Mouse (Mus musculus): ENCODE data around the gene Ppp2r5a. TPM values are rescaled to one million over a fixed set of nuclear protein-coding genes. Genes with fewer than 3 reads are reported as not detected.
A peak's percentile ranks its signal among the peaks of the same experiment; 100 is the strongest.

Gene Ppp2r5a
- polyA plus RNA-seq, 1 experiment from 2014 or later, result 12.3 TPM

DNA sequence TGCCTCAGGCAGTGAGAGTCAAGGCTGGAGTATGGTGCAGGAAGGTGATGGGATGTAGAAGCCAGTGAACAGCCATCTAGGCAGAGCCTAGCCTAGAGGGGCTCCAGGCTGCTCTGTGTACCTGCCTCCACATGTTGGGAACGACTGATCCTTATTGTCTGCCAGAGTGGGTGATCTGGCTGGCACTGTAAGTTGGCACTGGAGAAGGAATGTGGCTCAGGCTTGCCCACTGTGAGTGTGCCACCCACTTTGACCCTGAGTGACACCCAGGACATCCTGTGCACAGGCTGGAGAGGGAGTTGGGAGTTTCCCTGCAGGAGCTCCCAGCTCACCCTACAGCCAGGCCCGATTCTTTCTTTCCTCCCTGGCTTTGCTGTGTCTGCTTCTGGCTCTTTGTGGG, 63.2 kb downstream of the Ppp2r5a start:
- Histone ChIP-seq H3K9me3 (no peaks in the 10 kb centered on the region), H3K4me1 (no peaks in the 10 kb centered on the region), H3K4me3 (no peak overlapping the region), H3K27ac (replicated peaks) (no peak overlapping the region), H3K27me3 (no peaks in the 10 kb centered on the region), H3K4me2 (replicated peaks) (no peak overlapping the region), H3K36me3 (peaks cover 83% of the 10 kb centered on the region), H3K9ac (replicated peaks) (no peak overlapping the region)
- no peak for ATAC-seq (ENCODE audit: low FRiP score, low read depth)
- 89% methylated on average over 2 of the region's 2 CpGs for WGBS

GRCm38 (mm10) chr1:191334500-191334899, 68.6 kb downstream of the Ppp2r5a start:
- no peak for ATAC-seq (ENCODE audit: low FRiP score, low read depth)
- Histone ChIP-seq H3K27me3 (no peaks in the 10 kb centered on the region), H3K4me1 (no peaks in the 10 kb centered on the region), H3K9ac (replicated peaks) (no peak overlapping the region), H3K4me3 (no peak overlapping the region), H3K9me3 (no peaks in the 10 kb centered on the region), H3K36me3 (peaks cover 68% of the 10 kb centered on the region), H3K4me2 (replicated peaks) (no peak overlapping the region), H3K27ac (replicated peaks) (no peak overlapping the region)
- 85% methylated on average over 5 of the region's 5 CpGs for WGBS

DNA sequence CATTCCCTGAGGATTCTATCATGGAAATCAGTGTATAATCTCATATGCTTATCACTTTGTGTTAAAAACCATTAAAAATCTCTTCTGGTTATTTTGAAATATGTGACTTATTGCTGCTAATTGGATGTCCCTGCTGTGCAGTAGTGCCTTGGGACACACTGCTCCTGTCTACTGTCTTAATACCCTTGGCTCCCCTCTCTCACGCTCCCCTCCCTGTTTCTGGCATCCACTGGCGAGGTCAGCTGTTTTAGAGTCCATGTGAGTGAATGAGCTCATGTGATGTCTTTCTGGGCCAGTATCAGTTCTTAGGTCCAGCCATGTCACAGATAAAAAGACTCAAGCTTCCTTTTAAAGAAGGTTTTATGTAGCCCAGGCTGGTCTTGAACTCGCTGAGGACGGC, 72.7 kb downstream of the Ppp2r5a start:
- Histone ChIP-seq H3K27ac (replicated peaks) (no peak overlapping the region), H3K27me3 (no peaks in the 10 kb centered on the region), H3K9ac (replicated peaks) (no peak overlapping the region), H3K9me3 (no peaks in the 10 kb centered on the region), H3K36me3 (peaks cover 42% of the 10 kb centered on the region), H3K4me1 (peaks cover 27% of the 10 kb centered on the region), H3K4me2 (replicated peaks) (no peak overlapping the region), H3K4me3 (no peak overlapping the region)
- WGBS, result 86% methylated on average over 4 of the region's 4 CpGs
- no peak for ATAC-seq (ENCODE audit: low FRiP score, low read depth)

DNA sequence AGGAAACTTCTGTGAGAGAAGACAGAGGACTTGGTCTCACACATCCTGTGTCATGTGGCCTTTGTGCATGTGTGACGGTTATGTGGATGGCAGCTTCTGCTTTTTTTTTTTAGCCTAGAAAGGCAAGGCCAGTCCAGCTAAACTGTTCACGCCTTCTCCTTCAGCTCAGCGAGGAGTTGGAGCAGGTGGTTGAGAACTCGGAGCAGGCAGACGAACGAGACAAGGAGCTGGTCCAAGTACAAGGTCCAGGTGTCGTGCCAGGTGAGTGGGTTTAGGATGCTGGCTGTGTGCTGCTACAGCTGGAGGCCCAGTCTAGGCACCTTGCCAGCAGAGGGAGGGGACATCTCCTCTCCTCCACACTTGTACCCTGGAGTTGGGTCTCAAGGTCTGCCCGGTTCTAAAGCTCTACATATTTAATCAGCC, 75.0 kb downstream of the Ppp2r5a start:
- H3K9ac ChIP-seq (replicated peaks), result no peak overlapping the region

DNA sequence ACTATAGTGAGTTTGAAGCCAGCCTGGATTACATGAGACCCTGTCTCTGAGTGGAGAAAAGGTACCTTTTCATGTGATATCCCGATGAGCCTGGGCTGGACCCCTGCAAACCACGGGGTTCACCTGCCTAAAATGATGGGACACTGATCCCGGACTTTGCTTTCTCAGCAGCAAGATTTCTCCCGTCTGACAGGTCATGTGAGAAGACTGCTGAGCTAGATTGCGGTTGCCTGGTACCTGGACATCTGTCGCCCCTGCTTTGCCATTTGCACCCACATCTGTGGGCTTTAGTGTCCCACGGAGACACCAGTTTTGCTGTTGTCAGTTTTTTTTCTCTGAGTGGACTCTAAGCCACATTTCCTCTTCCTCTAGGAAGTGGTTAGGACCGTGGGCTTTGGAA, 75.8 kb downstream of the Ppp2r5a start:
- no peak for ATAC-seq (ENCODE audit: low FRiP score, low read depth)
- H3K27ac ChIP-seq (replicated peaks), result no peak overlapping the region
- H3K9ac ChIP-seq (replicated peaks), result peak overlapping the region; percentile 81; the same call in 1 of the 2 replicates
- WGBS, result 86% methylated on average over 8 of the region's 8 CpGs
- peaks cover 27% of the 10 kb centered on the region for H3K4me1 ChIP-seq
- H3K4me2 ChIP-seq (replicated peaks), result peak overlapping the region; percentile 83
- no peak overlapping the region; the same call in 1 of the 2 replicates for H3K4me3 ChIP-seq
- no peaks in the 10 kb centered on the region for H3K9me3 ChIP-seq
- H3K36me3 ChIP-seq, result peaks cover 17% of the 10 kb centered on the region
- H3K27me3 ChIP-seq, result no peaks in the 10 kb centered on the region

More for the DNA sequence above, 75.0 kb downstream of the Ppp2r5a start:
- Histone ChIP-seq H3K4me2 (replicated peaks) (peak overlapping the region; percentile 83; the same call in 1 of the 2 replicates), H3K9me3 (no peaks in the 10 kb centered on the region), H3K27me3 (no peaks in the 10 kb centered on the region), H3K27ac (replicated peaks) (no peak overlapping the region), H3K4me1 (peaks cover 27% of the 10 kb centered on the region), H3K36me3 (peaks cover 25% of the 10 kb centered on the region), H3K4me3 (no peak overlapping the region)
- no peak for ATAC-seq (ENCODE audit: low FRiP score, low read depth)
- 87% methylated on average over 8 of the region's 8 CpGs for WGBS

DNA sequence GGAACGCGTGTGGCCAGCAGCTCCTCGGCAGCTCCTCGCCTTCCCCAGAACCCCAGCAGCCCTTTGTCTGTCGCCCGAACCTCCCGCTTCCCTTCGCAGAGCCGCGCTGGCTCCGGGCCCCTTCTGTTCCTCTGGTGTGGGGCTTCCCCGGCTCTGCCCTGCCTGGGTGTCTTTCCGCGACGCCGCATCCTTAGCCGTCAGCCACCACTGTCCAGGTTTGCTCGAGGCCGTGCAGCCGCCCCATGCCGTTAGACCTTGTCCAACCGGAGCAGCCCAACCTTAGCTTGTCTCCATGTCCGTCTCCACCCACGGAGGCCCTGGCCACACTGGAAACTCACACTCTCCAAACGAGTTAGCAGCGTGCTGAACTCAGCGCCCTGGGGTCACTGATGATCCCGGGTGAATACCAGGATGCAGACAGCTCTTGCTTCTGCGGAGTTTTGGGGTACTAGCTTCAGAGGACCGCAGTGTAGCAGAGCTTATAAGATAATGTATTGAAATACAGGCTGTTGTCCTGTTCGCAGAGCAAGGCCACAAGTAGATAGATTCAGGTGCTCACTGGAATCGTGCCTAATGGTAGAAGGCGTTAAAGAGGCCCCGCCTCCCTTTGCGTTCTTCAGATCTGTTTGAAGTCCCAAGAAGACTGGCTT, 76.7 kb downstream of the Ppp2r5a start:
- Histone ChIP-seq H3K9ac (replicated peaks) (peak overlapping the region; percentile 81), H3K4me3 (peak overlapping the region; percentile 73), H3K36me3 (peaks cover 9% of the 10 kb centered on the region; the same call in 1 of the 2 replicates), H3K4me1 (peaks cover 27% of the 10 kb centered on the region), H3K27ac (replicated peaks) (peak overlapping the region; percentile 76), H3K4me2 (replicated peaks) (peak overlapping the region; percentile 83), H3K9me3 (no peaks in the 10 kb centered on the region), H3K27me3 (no peaks in the 10 kb centered on the region)
- 1% methylated on average over 32 of the region's 35 CpGs for WGBS
- ATAC-seq (ENCODE audit: low FRiP score, low read depth), result peak; percentile 75

DNA sequence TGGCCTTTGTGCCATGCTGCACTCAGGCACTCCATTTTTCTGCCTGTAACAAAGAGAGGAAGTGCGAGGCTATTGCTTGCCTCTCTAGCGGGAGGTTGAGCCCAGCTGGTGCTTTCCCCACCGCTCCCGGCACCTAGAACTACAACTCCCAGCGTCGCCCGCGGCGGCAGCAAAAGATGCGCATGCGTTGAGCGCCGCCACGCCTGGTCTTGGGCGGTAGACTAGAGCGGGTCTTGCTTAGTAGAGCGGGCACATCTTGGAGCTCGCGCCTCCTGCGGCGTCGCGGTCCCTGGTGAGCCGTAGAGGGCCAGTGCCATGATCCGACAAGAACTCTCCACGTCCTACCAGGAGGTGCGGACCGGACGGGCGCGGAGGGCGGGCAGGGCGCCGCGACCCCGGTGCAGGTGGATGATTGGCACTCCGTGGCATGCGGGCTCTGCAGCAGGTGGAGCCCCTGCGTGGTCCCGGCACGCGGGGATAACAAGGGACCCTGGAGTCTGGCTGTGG, 77.3 kb downstream of the Ppp2r5a start, which contains the start of gene Tmem206:
TSS of gene Tmem206 (plus strand) at position 187 of the 507 bp plus-strand sequence.
- Histone ChIP-seq H3K9me3 (no peaks in the 10 kb centered on the region), H3K4me2 (replicated peaks) (peak within 1 kb of the TSS; percentile 83), H3K4me3 (peak within 1 kb of the TSS; percentile 73), H3K9ac (replicated peaks) (peak within 1 kb of the TSS; percentile 81), H3K27me3 (no peaks in the 10 kb centered on the region), H3K36me3 (peaks cover 8% of the 10 kb centered on the region; the same call in 1 of the 2 replicates), H3K4me1 (peaks cover 27% of the 10 kb centered on the region), H3K27ac (replicated peaks) (peak within 1 kb of the TSS; percentile 76)
- peak; percentile 96 for ATAC-seq (ENCODE audit: low FRiP score, low read depth)
- under 1% methylated on average over 35 of the region's 42 CpGs for WGBS

GRCm38 (mm10) chr1:191324733-191325590, 78.1 kb downstream of the Ppp2r5a start:
- Histone ChIP-seq H3K27ac (replicated peaks) (peak overlapping the region; percentile 76; the same call in 1 of the 2 replicates), H3K4me1 (peaks cover 27% of the 10 kb centered on the region), H3K4me3 (0 out of 2 replicates have a peak overlapping the region, but pooled peaks have one; percentile 73), H3K9me3 (no peaks in the 10 kb centered on the region), H3K27me3 (no peaks in the 10 kb centered on the region), H3K9ac (replicated peaks) (0 out of 2 replicates have a peak overlapping the region, but pooled peaks have one; percentile 81), H3K36me3 (peaks cover 6% of the 10 kb centered on the region; the same call in 1 of the 2 replicates), H3K4me2 (replicated peaks) (peak overlapping the region; percentile 83)
- WGBS, result 87% methylated on average over 7 of the region's 7 CpGs
- ATAC-seq (ENCODE audit: low FRiP score, low read depth), result peak; percentile 16; the same call in 1 of the 2 replicates

DNA sequence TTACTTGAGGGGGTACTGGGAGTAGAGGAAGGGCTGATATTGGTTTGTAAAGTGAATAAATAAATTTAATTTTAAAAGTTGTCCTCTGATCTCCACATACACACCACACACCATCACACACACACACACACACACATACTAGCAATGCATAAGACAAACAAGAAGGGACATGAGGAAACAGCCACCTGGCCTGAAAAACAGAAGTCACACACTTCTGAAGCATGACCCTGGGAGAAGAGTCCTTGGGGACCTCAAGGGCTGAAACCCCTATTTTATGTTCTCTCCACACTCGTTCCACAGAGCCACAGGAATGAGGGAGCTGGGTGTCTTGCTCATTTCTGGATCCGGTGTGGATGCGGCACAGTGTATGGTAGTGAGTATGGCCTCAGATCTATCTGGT, 79.7 kb downstream of the Ppp2r5a start:
- WGBS, result 84% methylated on average over 3 of the region's 3 CpGs
- ATAC-seq (ENCODE audit: low FRiP score, low read depth), result no peak

GRCm38 (mm10) chr1:191318686-191319085, 84.4 kb downstream of the Ppp2r5a start:
- H3K4me2 ChIP-seq (replicated peaks), result no peak overlapping the region
- no peaks in the 10 kb centered on the region for H3K36me3 ChIP-seq
- WGBS, result 76% methylated on average over 5 of the region's 5 CpGs
- H3K4me1 ChIP-seq, result 0 out of 2 replicates have a peak, but pooled peaks cover 7% of the 10 kb centered on the region
- no peak overlapping the region for H3K9ac ChIP-seq (replicated peaks)
- H3K9me3 ChIP-seq, result no peaks in the 10 kb centered on the region
- H3K27me3 ChIP-seq, result no peaks in the 10 kb centered on the region
- no peak overlapping the region for H3K4me3 ChIP-seq
- ATAC-seq (ENCODE audit: low FRiP score, low read depth), result no peak
- H3K27ac ChIP-seq (replicated peaks), result no peak overlapping the region

More for the DNA sequence above, 79.7 kb downstream of the Ppp2r5a start:
- H3K9me3 ChIP-seq, result no peaks in the 10 kb centered on the region
- 0 out of 2 replicates have a peak, but pooled peaks cover 3% of the 10 kb centered on the region for H3K36me3 ChIP-seq
- no peak overlapping the region for H3K27ac ChIP-seq (replicated peaks)
- H3K27me3 ChIP-seq, result no peaks in the 10 kb centered on the region
- H3K4me1 ChIP-seq, result peaks cover 20% of the 10 kb centered on the region
- H3K4me2 ChIP-seq (replicated peaks), result no peak overlapping the region
- no peak overlapping the region for H3K4me3 ChIP-seq
- H3K9ac ChIP-seq (replicated peaks), result no peak overlapping the region

DNA sequence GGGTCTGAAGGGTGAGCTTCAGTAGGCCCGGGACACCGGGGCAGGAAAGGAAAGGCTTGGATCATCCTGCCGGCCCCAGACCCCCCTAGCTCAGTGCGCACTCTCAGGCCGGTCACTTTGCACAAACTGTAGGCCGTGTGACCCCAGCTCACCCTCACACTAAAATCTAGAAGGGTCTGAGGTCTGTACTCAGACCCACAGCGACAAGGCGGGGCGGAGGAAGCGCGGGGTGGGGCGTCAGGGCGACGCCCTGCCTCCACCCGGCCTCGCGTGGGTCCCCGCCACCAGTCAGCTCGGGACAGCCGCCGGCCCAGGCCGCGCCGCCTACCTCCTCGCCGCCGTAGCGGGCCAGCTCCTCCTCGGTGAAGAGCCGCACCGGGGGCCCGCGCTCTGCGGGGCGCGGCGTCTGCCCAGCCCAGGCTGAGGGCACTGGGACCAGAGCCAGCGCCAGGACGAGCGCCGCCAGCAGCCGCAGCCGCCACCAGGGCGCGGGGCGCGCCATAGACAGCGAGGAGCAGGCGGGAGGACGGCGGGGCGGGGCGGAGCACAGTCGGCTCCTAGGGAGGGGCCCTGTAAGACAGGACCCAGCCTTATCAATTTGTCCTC, 85.4 kb downstream of the Ppp2r5a start, which contains the start of gene Nenf:
TSS of gene Nenf (minus strand) at position 604 of the 606 bp plus-strand sequence.
- peak; percentile 91 for ATAC-seq (ENCODE audit: low FRiP score, low read depth)
- no peaks in the 10 kb centered on the region for H3K27me3 ChIP-seq
- H3K9ac ChIP-seq (replicated peaks), result peak within 1 kb of the TSS; percentile 80
- H3K4me1 ChIP-seq, result 0 out of 2 replicates have a peak, but pooled peaks cover 11% of the 10 kb centered on the region
- no peaks in the 10 kb centered on the region for H3K9me3 ChIP-seq
- 1% methylated on average over 53 of the region's 54 CpGs for WGBS
- H3K4me3 ChIP-seq, result peak within 1 kb of the TSS; percentile 58
- H3K4me2 ChIP-seq (replicated peaks), result peak within 1 kb of the TSS; percentile 69
- peak within 1 kb of the TSS; percentile 16; the same call in 1 of the 2 replicates for H3K27ac ChIP-seq (replicated peaks)
- no peaks in the 10 kb centered on the region for H3K36me3 ChIP-seq

Data from midbrain, embryonic 12.5 days (tissue).